Mouse (Mus musculus) kidney, postnatal 4 days (tissue): ENCODE data around the gene 9530077C05Rik.
"Not testable (repeated sequence)": the region's sequence is repeated elsewhere in the genome, so short reads cannot be mapped to it uniquely, and the experiment has no call there.

ENCODE experiments used
- DNase-seq, 2 experiments: peaks; one replicate each; pipeline ENCODE4 v3.0.0; 2021; ENCODE audit warnings: mixed read lengths in 2 of 2

The 9530077C05Rik gene

GRCm38 (mm10) chr9:22420491-22420890 lies 9.2 kb downstream of the 9530077C05Rik start:
- no peak for DNase-seq

GRCm38 (mm10) chr9:22422559-22422958 lies 11.2 kb downstream of the 9530077C05Rik start:
- DNase-seq: no peak

- DNase-seq: no peak
Observed at GRCm38 (mm10) chr9:22423507-22423906, 12.2 kb downstream of the 9530077C05Rik start.

GRCm38 (mm10) chr9:22424196-22424595 lies 12.9 kb downstream of the 9530077C05Rik start:
- no peak for DNase-seq

GRCm38 (mm10) chr9:22424719-22425118 lies 13.4 kb downstream of the 9530077C05Rik start:
- no peak for DNase-seq

- DNase-seq: no peak
Observed at GRCm38 (mm10) chr9:22428028-22428665, 16.8 kb downstream of the 9530077C05Rik start.

- DNase-seq: no peak
Observed at GRCm38 (mm10) chr9:22428666-22429410, 17.5 kb downstream of the 9530077C05Rik start.

- peak; percentile 45 to 58 for DNase-seq
Observed at GRCm38 (mm10) chr9:22429533-22430241, 18.4 kb downstream of the 9530077C05Rik start.

- peak; percentile 40 to 56 for DNase-seq
Observed at GRCm38 (mm10) chr9:22430315-22430840, 19.1 kb downstream of the 9530077C05Rik start.

GRCm38 (mm10) chr9:22433221-22433620 lies 21.9 kb downstream of the 9530077C05Rik start:
- no peak for DNase-seq

GRCm38 (mm10) chr9:22434101-22434500 lies 22.8 kb downstream of the 9530077C05Rik start:
- DNase-seq: no peak

GRCm38 (mm10) chr9:22438826-22439225 lies 27.5 kb downstream of the 9530077C05Rik start:
- no peak for DNase-seq

GRCm38 (mm10) chr9:22443157-22443556 lies 31.8 kb downstream of the 9530077C05Rik start:
- DNase-seq: no peak

- DNase-seq: no peak
Observed at GRCm38 (mm10) chr9:22445123-22445522, 33.8 kb downstream of the 9530077C05Rik start.

GRCm38 (mm10) chr9:22447213-22447612 lies 35.9 kb downstream of the 9530077C05Rik start:
- no peak for DNase-seq

GRCm38 (mm10) chr9:22448420-22448819 lies 37.1 kb downstream of the 9530077C05Rik start:
- DNase-seq: no peak

- no peak for DNase-seq
Observed at GRCm38 (mm10) chr9:22449209-22449608, 37.9 kb downstream of the 9530077C05Rik start.

GRCm38 (mm10) chr9:22452697-22453096 lies 41.4 kb downstream of the 9530077C05Rik start:
- no peak for DNase-seq

- DNase-seq: no peak
Observed at GRCm38 (mm10) chr9:22453501-22453924, 42.2 kb downstream of the 9530077C05Rik start.

GRCm38 (mm10) chr9:22453990-22454389 lies 42.7 kb downstream of the 9530077C05Rik start, which contains the start of gene Gm17545:
Gene Gm17545, plus strand, starts transcription at chr9:22454290.
- not testable (repeated sequence) for DNase-seq

GRCm38 (mm10) chr9:22455041-22455440 lies 43.7 kb downstream of the 9530077C05Rik start:
- no peak for DNase-seq

GRCm38 (mm10) chr9:22457142-22457835 lies 46.0 kb downstream of the 9530077C05Rik start:
- no peak for DNase-seq

GRCm38 (mm10) chr9:22461946-22462345 lies 50.6 kb downstream of the 9530077C05Rik start:
- DNase-seq: no peak
